ENCODE assay signal across 13 mouse cellular contexts in genomic region chr11:95808448-95809011, GRCm38 (mm10). TPM values are rescaled to one million over a fixed set of nuclear protein-coding genes. Genes with fewer than 3 reads are reported as not detected.
A peak's percentile ranks its signal among the peaks of the same experiment; 100 is the strongest.
DNase-seq lines count a peak whose midpoint lies in the region; ATAC-seq and TF ChIP-seq lines count a peak whose summit lies in the region.
"Had no signal": no experiment of that assay in that cellular context is flagged by ENCODE, and none has a peak within 500 bp of the region (broad histone marks: within the 10 kb centered on the region; RNA-seq: fewer than 3 reads in every experiment).

No protein-coding gene starts in this region.

- H3K4me1 ChIP-seq in hindbrain, embryonic 10.5 days (replicated peaks) = peaks cover 35% of the 10 kb centered on the region
- no peaks in the 10 kb centered on the region for H3K4me1 ChIP-seq in hindbrain, embryonic 16.5 days (ENCODE audit: control insufficient read depth, insufficient read depth, low read depth, low read length)
- peaks cover 7% of the 10 kb centered on the region for H3K4me1 ChIP-seq in heart, embryonic 12.5 days (replicated peaks)
- H3K4me1 ChIP-seq in spleen, adult 2 months (ENCODE audit: control insufficient read depth, insufficient read depth, insufficient read length) = peaks cover 11% of the 10 kb centered on the region; the same call in 1 of the 2 replicates

- no peak for ATAC-seq in hindbrain, embryonic 16.5 days
- peak; percentile 85 for ATAC-seq in heart, embryonic 12.5 days (ENCODE audit: insufficient number of reproducible peaks, low FRiP score)
- ATAC-seq: forebrain, embryonic 14.5 days had no signal

- no peak for TF ChIP-seq CTCF in spleen, adult 2 months (IDR thresholded peaks at IDR 0.05; ENCODE audit: extremely low read depth, insufficient read depth, insufficient read length, insufficient replicate concordance)

- no peak for DNase-seq in hindbrain, embryonic 10.5 days (ENCODE audit: low spot score)
- peak; percentile 83 for DNase-seq in c-Kit-negative CD71-positive TER-119-positive erythroid progenitor cells, embryonic 14.5 days (ENCODE audit: low read depth, low spot score)
- DNase-seq in spleen, adult 2 months (ENCODE audit: low read depth in 1 of 2, low spot score in 2 of 2) = no peak
- DNase-seq in thymus, postnatal 4 days = no peak
- no peak for DNase-seq in kidney, postnatal 14 days
- DNase-seq in kidney, adult 11 months = no peak
- DNase-seq: lung, adult 2 months had no signal

- H3K9ac ChIP-seq in hindbrain, embryonic 16.5 days (ENCODE audit: low read depth, low read length) = no peak overlapping the region
- H3K9ac ChIP-seq in heart, embryonic 12.5 days = no peak overlapping the region
- H3K9ac ChIP-seq: hindbrain, embryonic 14.5 days; neural tube, embryonic 12.5 days had no signal

- no peak overlapping the region for H3K4me2 ChIP-seq in hindbrain, embryonic 16.5 days (ENCODE audit: low read length)
- no peak overlapping the region for H3K4me2 ChIP-seq in heart, embryonic 12.5 days
- H3K4me2 ChIP-seq: hindbrain, embryonic 14.5 days; neural tube, embryonic 12.5 days had no signal

- H3K4me3 ChIP-seq in hindbrain, embryonic 10.5 days = no peak overlapping the region
- no peak overlapping the region for H3K4me3 ChIP-seq in hindbrain, embryonic 16.5 days (ENCODE audit: low read length)
- H3K4me3 ChIP-seq in heart, embryonic 12.5 days = no peak overlapping the region
- H3K4me3 ChIP-seq in spleen, adult 2 months (ENCODE audit: extremely low read depth, insufficient read depth, insufficient read length) = no peak overlapping the region
- H3K4me3 ChIP-seq: neural tube, embryonic 12.5 days had no signal

- H3K27ac ChIP-seq in hindbrain, embryonic 10.5 days = peak overlapping the region; percentile 66
- no peak overlapping the region for H3K27ac ChIP-seq in hindbrain, embryonic 16.5 days (ENCODE audit: low read depth, low read length)
- peak overlapping the region; percentile 34; the same call in 1 of the 2 replicates for H3K27ac ChIP-seq in heart, embryonic 12.5 days (ENCODE audit: poor library complexity, severe bottlenecking)
- H3K27ac ChIP-seq in spleen, adult 2 months (ENCODE audit: insufficient read depth, low read length) = peak overlapping the region; percentile 72; the same call in 1 of the 2 replicates
- H3K27ac ChIP-seq: hindbrain, embryonic 14.5 days; neural tube, embryonic 12.5 days had no signal

- H3K9me3 ChIP-seq in hindbrain, embryonic 10.5 days = peaks cover 12% of the 10 kb centered on the region
- no peaks in the 10 kb centered on the region for H3K9me3 ChIP-seq in hindbrain, embryonic 16.5 days (ENCODE audit: control insufficient read depth, low read length)
- peaks cover 10% of the 10 kb centered on the region for H3K9me3 ChIP-seq in heart, embryonic 12.5 days (replicated peaks)

- H3K36me3 ChIP-seq in hindbrain, embryonic 10.5 days = 0 out of 2 replicates have a peak, but pooled peaks cover 6% of the 10 kb centered on the region
- H3K36me3 ChIP-seq in hindbrain, embryonic 16.5 days (ENCODE audit: control insufficient read depth, insufficient read depth, low read length) = no peaks in the 10 kb centered on the region
- H3K36me3 ChIP-seq in heart, embryonic 12.5 days = no peaks in the 10 kb centered on the region
- H3K36me3 ChIP-seq in spleen, adult 2 months (ENCODE audit: control insufficient read depth, insufficient read depth, low read length) = no peaks in the 10 kb centered on the region
- H3K36me3 ChIP-seq: neural tube, embryonic 12.5 days had no signal

- no peaks in the 10 kb centered on the region for H3K27me3 ChIP-seq in hindbrain, embryonic 10.5 days (ENCODE audit: insufficient read depth, poor library complexity, severe bottlenecking)
- H3K27me3 ChIP-seq in hindbrain, embryonic 16.5 days (replicated peaks; ENCODE audit: control insufficient read depth, insufficient read depth, low read length) = no peaks in the 10 kb centered on the region
- no peaks in the 10 kb centered on the region for H3K27me3 ChIP-seq in heart, embryonic 12.5 days (replicated peaks)
- H3K27me3 ChIP-seq in spleen, adult 2 months (ENCODE audit: control insufficient read depth, insufficient read depth, low read length) = no peaks in the 10 kb centered on the region
- H3K27me3 ChIP-seq: CH12.LX; neural tube, embryonic 12.5 days had no signal

- no peak for TF ChIP-seq POLR2A in spleen, adult 2 months (IDR thresholded peaks at IDR 0.05; ENCODE audit: low read depth, low read length)

- WGBS in hindbrain, embryonic 10.5 days = 74% methylated on average over 5 of the region's 5 CpGs
- 86% methylated on average over 5 of the region's 5 CpGs for WGBS in hindbrain, embryonic 16.5 days
- WGBS in heart, embryonic 12.5 days = 57% methylated on average over 5 of the region's 5 CpGs
- WGBS in spleen, adult 2 months = 74% methylated on average over 5 of the region's 5 CpGs

RNA-seq across cellular contexts. Expression of gene Phospho1, which starts 15.8 kb away (rescaled TPM):
- polyA plus RNA-seq in hindbrain, embryonic 10.5 days (2016; fragmentation: Nextera tagmentation; extraction: Ambion mirVana) = 0.42 and 0.86 TPM in 2 replicates
- 0.54 TPM in 1 of 2 replicates, not detected in the other for polyA plus RNA-seq in hindbrain, embryonic 16.5 days (2015; fragmentation: Nextera tagmentation; extraction: Ambion mirVana)
- 0.65 and 0.66 TPM in 2 replicates for polyA plus RNA-seq in heart, embryonic 12.5 days (2016; fragmentation: Nextera tagmentation; extraction: Ambion mirVana)
- 34.5 and 42.5 TPM in 2 replicates for polyA plus RNA-seq in spleen, adult 2 months (2012; rRNA removed)
- polyA plus RNA-seq: forebrain, embryonic 14.5 days; neural tube, embryonic 12.5 days had no signal

RNA-seq across cellular contexts. Expression of gene Gngt2, which starts 28.5 kb away (rescaled TPM):
- 7.9 and 8.4 TPM in 2 replicates for polyA plus RNA-seq in hindbrain, embryonic 10.5 days (2016; fragmentation: Nextera tagmentation; extraction: Ambion mirVana)
- polyA plus RNA-seq in hindbrain, embryonic 16.5 days (2015; fragmentation: Nextera tagmentation; extraction: Ambion mirVana) = 3.7 and 3.9 TPM in 2 replicates
- polyA plus RNA-seq in heart, embryonic 12.5 days (2016; fragmentation: Nextera tagmentation; extraction: Ambion mirVana) = 39.1 and 39.2 TPM in 2 replicates
- polyA plus RNA-seq in spleen, adult 2 months (2012; rRNA removed) = 28.3 and 30.4 TPM in 2 replicates

RNA-seq across cellular contexts. Expression of gene Abi3, which starts 33.7 kb away (rescaled TPM):
- polyA plus RNA-seq in hindbrain, embryonic 10.5 days (2016; fragmentation: Nextera tagmentation; extraction: Ambion mirVana) = 3.5 and 4.4 TPM in 2 replicates
- polyA plus RNA-seq in hindbrain, embryonic 16.5 days (2015; fragmentation: Nextera tagmentation; extraction: Ambion mirVana) = 2.4 and 2.6 TPM in 2 replicates
- 22.3 and 26.0 TPM in 2 replicates for polyA plus RNA-seq in heart, embryonic 12.5 days (2016; fragmentation: Nextera tagmentation; extraction: Ambion mirVana)
- 166 and 238 TPM in 2 replicates for polyA plus RNA-seq in spleen, adult 2 months (2012; rRNA removed)

Comparison
In these comparisons a context has a peak if more than half of its experiments do, and no peak if none do; other contexts are left out.
1. RNA of gene Phospho1, which starts 15.8 kb away (polyA plus RNA-seq): 34.5 to 42.5 TPM in spleen, adult 2 months; 0.65 to 0.66 TPM in heart, embryonic 12.5 days, 0.42 to 0.86 TPM in hindbrain, embryonic 10.5 days and 0.54 TPM in hindbrain, embryonic 16.5 days; every median in the first group is over 10 times any median in the second.